Mouse (Mus musculus) neural tube, embryonic 12.5 days (tissue): ENCODE results near the gene Gpx2. TPM values are rescaled to one million over a fixed set of nuclear protein-coding genes. Genes with fewer than 3 reads are reported as not detected.

Source experiments
- ATAC-seq: fragments of 200-750 bp; cut with Nextera tagmentation; 2 replicates; pipeline ENCODE4 v1.8.0; 2017; ENCODE audit warnings: low read depth, mild to moderate bottlenecking, moderate TSS enrichment, moderate library complexity; ENCODE audit not compliant: low FRiP score
- H3K27ac ChIP-seq: fragments of 300-500 bp; sonication (generic); 2 replicates; pipeline ENCODE4 v1.5.1; 2016
- H3K27me3 ChIP-seq: fragments of 300-500 bp; sonication (generic); replicated peaks from 2 replicates; pipeline ENCODE4 v1.6.1; 2016; ENCODE audit warnings: mild to moderate bottlenecking
- H3K36me3 ChIP-seq: fragments of 300-500 bp; sonication (generic); 2 replicates; pipeline ENCODE4 v1.6.1; 2016; ENCODE audit warnings: mild to moderate bottlenecking
- H3K4me1 ChIP-seq: fragments of 300-500 bp; sonication (generic); 2 replicates; pipeline ENCODE4 v1.6.1; 2016
- H3K4me2 ChIP-seq: fragments of 300-500 bp; sonication (generic); replicated peaks from 2 replicates; pipeline ENCODE4 v1.6.1; 2016; ENCODE audit warnings: mild to moderate bottlenecking
- H3K4me3 ChIP-seq: fragments of 300-500 bp; sonication (generic); 2 replicates; pipeline ENCODE4 v1.5.1; 2016
- H3K9ac ChIP-seq: fragments of 300-500 bp; sonication (generic); 2 replicates; pipeline ENCODE4 v1.6.1; 2016; ENCODE audit warnings: mild to moderate bottlenecking
- H3K9me3 ChIP-seq: fragments of 300-500 bp; sonication (generic); 2 replicates; pipeline ENCODE4 v1.6.1; 2016; ENCODE audit warnings: mild to moderate bottlenecking
- WGBS: fragments of 180-500 bp; shearing (Covaris S2); methylation state at CpG from one replicate; pipeline ENCODE4 v1.1.7; 2016; 5-methylcytosine and 5-hydroxymethylcytosine counted together
- polyA plus RNA-seq: library from polyadenylated mRNA; unstranded; fragments of >200 nt; fragmentation: Nextera tagmentation; extraction: Ambion mirVana; gene quantifications from 2 replicates; pipeline ENCODE4 v1.2.1, GENCODE M21; 2016

Gpx2 gene
- polyA plus RNA-seq, 1 experiment from 2014 or later = not detected

DNA sequence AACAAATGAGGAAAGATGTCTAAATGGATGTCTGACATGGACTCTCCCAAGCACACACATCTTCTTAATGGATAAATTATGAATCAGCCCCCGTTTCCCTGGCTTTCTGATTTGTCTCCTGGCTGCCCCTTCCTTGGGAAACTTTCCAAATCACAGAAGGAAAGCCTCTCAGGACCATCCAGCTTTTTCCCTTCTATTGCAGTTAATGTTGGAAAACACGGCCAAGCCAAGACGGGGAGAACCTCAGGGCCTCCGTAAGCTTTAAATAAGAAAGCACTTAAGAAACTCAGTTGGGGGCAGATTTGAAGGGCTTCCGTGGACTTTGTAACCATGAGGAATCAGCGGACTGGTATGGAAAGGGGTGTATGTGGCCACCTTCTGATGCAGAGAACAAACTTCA lies 24.5 kb upstream of the Gpx2 start:
- no peak for ATAC-seq
- Histone ChIP-seq H3K27me3 (peaks cover 18% of the 10 kb centered on the region), H3K36me3 (no peaks in the 10 kb centered on the region), H3K27ac (no peak overlapping the region), H3K4me2 (no peak overlapping the region), H3K4me3 (no peak overlapping the region), H3K9me3 (no peaks in the 10 kb centered on the region), H3K9ac (no peak overlapping the region), H3K4me1 (peaks cover 17% of the 10 kb centered on the region)
- 77% methylated on average over 6 of the region's 6 CpGs for WGBS

DNA sequence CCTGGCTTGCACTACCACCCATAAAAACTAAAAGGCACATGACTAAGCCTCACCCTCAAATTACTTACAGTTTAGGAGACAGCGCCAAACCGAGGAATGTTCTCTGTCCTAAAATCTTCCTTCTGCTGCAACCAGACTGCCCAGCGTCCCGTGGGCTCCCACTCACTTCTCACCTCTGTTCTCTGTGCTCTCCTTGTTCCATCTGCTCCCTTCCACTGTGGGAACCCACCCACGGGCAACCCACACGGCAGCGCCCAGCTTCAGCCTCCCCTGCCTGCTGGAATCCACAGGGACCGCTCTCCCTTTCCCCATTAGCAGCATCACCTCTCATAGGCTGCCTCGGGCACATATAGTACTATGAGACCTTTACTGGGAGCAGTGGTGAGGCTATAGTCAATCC lies 23.6 kb upstream of the Gpx2 start:
- H3K4me3 ChIP-seq = no peak overlapping the region
- peaks cover 11% of the 10 kb centered on the region for H3K27me3 ChIP-seq
- no peak for ATAC-seq
- no peak overlapping the region for H3K4me2 ChIP-seq
- H3K27ac ChIP-seq = no peak overlapping the region
- H3K4me1 ChIP-seq = peaks cover 17% of the 10 kb centered on the region
- H3K9me3 ChIP-seq = no peaks in the 10 kb centered on the region
- no peaks in the 10 kb centered on the region for H3K36me3 ChIP-seq
- WGBS = 88% methylated on average over 9 of the region's 9 CpGs
- H3K9ac ChIP-seq = no peak overlapping the region

DNA sequence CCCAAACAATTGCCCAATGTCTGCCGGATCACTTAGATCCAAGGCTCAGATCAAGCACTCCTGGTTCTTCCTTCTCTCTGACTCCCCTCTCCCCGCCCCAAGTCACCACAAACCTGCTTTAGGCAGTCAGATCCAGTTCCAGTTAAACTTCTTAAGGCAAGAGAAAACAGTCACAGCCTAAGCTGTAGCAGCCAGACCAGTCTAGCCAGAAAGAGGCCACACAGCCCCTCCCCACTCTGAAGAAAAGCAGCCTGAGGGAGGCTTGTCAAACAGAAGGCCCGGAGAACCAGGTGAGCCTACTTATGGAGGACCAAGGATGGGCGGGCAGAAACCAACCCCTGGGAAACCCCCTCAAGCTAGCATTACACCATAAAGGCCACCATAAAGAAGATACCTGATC lies 22.8 kb upstream of the Gpx2 start:
- Histone ChIP-seq H3K4me2 (no peak overlapping the region), H3K27me3 (peaks cover 11% of the 10 kb centered on the region), H3K4me3 (no peak overlapping the region), H3K9ac (no peak overlapping the region), H3K27ac (no peak overlapping the region), H3K36me3 (no peaks in the 10 kb centered on the region), H3K9me3 (no peaks in the 10 kb centered on the region), H3K4me1 (peaks cover 17% of the 10 kb centered on the region)
- ATAC-seq = no peak
- 73% methylated on average over 4 of the region's 4 CpGs for WGBS

DNA sequence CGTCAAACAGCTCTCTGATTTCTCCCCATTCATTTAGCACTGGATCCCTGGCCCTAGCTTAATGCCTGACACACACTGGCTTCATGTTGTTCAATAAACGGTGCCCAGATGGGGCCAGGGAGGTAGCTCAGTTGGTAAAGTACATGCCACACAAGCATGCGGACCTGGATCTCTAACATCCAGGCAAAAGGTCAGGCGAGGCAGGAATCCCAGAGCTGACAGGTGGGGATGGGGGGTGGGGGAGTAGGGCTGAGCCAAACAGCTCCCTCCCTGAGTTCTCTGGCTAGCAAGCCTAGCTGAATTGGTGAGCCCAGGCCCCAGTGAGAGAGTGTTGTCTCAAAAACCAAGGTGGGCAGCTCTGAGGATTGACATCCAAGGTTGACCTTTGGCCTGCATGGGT lies 21.8 kb upstream of the Gpx2 start:
- Histone ChIP-seq H3K4me2 (no peak overlapping the region), H3K27ac (no peak overlapping the region), H3K9ac (no peak overlapping the region), H3K4me3 (no peak overlapping the region), H3K4me1 (peaks cover 15% of the 10 kb centered on the region), H3K9me3 (no peaks in the 10 kb centered on the region), H3K27me3 (peaks cover 11% of the 10 kb centered on the region), H3K36me3 (no peaks in the 10 kb centered on the region)
- 68% methylated on average over 4 of the region's 4 CpGs for WGBS
- no peak for ATAC-seq

DNA sequence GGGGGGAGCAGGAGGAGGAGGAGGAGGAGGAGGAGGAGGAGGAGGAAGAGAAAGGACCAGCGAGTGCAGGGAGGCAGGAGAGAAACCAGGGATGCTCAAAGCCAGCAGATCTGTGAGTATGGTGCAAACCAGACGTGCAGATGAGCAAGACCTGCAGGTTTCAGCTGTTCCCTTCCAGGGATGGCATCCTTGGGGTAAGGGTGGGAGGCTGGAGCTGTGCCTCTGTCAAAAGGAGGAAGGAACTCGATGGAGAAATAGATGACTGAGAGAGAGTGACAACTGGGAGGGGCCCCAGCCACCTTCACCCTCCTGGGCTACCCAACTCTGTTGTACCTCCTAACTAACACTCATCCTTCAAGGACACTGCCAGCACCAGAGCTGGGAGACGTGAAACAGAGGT lies 21.4 kb upstream of the Gpx2 start:
- no peaks in the 10 kb centered on the region for H3K36me3 ChIP-seq
- no peak overlapping the region for H3K4me2 ChIP-seq
- WGBS = 63% methylated on average over 4 of the region's 4 CpGs
- H3K27me3 ChIP-seq = peaks cover 7% of the 10 kb centered on the region
- no peaks in the 10 kb centered on the region for H3K9me3 ChIP-seq
- no peak overlapping the region for H3K4me3 ChIP-seq
- H3K4me1 ChIP-seq = peaks cover 12% of the 10 kb centered on the region
- H3K9ac ChIP-seq = no peak overlapping the region
- no peak for ATAC-seq
- no peak overlapping the region for H3K27ac ChIP-seq

DNA sequence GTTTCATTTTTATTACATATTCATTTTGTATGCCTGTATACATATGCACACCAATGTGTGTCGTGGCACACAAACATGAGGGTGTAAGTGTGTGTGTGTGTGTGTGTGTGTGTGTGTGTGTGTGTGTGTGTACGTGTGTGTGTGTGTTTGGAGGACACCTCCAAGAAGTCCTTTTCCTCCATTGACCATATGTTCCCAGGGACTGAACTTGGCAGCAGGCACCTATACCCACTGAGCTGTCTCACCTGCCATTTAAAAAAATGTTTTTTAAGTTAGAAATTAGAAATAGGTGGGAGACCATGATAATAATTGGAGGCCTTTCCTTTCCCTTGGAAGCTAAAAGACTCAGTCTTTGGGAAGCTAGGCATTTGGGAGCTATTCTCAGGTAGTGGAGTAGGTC lies 18.8 kb upstream of the Gpx2 start:
- no peak overlapping the region for H3K9ac ChIP-seq
- no peaks in the 10 kb centered on the region for H3K36me3 ChIP-seq
- H3K27me3 ChIP-seq = no peaks in the 10 kb centered on the region
- H3K27ac ChIP-seq = no peak overlapping the region
- ATAC-seq = no peak
- H3K9me3 ChIP-seq = no peaks in the 10 kb centered on the region
- H3K4me2 ChIP-seq = no peak overlapping the region
- no peak overlapping the region for H3K4me3 ChIP-seq
- H3K4me1 ChIP-seq = no peaks in the 10 kb centered on the region
- 84% methylated on average over 2 of the region's 2 CpGs for WGBS

DNA sequence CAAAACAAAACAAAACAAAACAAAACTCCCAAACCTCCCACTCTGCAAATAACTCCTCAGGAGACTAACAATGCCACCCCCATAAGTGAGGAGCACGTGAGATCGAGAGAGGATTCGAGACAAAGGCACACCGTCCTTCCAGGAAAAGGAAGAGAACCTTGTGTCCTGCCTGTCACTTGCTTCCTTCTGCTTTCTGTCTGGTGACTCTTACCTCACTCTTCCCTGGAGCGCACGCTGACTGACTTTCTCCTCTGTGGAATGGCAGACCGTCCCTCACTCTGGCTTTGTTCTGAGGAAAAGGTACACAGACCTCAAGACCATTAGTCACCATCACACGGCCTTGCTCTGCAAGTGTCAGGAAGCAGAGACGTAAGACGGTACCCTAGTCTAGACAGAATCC lies 18.2 kb upstream of the Gpx2 start:
- Histone ChIP-seq H3K4me2 (no peak overlapping the region), H3K9ac (no peak overlapping the region), H3K9me3 (no peaks in the 10 kb centered on the region), H3K27ac (no peak overlapping the region), H3K4me3 (no peak overlapping the region), H3K36me3 (no peaks in the 10 kb centered on the region), H3K27me3 (no peaks in the 10 kb centered on the region), H3K4me1 (no peaks in the 10 kb centered on the region)
- WGBS = 86% methylated on average over 10 of the region's 10 CpGs
- no peak for ATAC-seq

DNA sequence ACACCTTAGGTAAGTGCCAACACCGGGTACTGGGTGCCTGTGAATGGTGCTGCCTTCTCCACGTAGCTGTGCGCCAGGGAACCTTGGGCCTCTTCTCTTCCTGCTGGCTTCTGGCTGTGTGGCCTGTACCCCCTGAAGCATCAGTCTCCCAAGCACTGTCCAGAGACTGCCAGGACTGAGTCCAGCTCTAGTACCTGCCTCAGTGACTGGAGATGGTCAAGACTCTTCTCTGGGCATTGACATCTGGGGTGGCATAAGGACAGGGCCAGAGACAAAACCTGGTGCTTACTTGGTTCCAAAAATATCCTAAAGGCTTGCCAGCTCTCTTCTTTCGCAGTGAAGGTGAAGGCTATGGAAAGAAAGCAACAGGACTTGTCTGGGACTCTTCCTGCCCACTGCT lies 15.7 kb upstream of the Gpx2 start:
- H3K9me3 ChIP-seq = no peaks in the 10 kb centered on the region

DNA sequence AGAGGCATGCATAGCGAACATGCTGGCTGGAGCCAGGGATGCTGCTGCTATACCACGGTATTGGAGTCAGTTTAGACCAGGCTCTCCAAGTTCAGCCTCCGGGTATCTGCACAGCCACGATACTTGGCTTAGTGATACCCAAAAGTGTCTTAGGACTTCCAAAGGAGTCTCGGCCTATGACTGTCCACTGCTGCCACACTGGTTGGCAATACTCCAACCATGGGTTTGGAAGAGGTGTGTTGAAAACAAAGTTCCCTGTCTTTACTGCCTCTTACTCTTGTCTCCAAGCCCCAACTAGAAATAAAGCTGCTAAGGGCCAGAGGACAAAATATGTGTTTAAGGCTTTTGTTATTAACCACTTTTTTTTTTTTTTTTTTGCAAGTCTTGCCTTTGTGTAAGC lies 15.1 kb upstream of the Gpx2 start:
- ATAC-seq = no peak
- no peak overlapping the region for H3K4me2 ChIP-seq
- H3K27ac ChIP-seq = no peak overlapping the region
- no peaks in the 10 kb centered on the region for H3K36me3 ChIP-seq
- H3K9me3 ChIP-seq = no peaks in the 10 kb centered on the region
- no peaks in the 10 kb centered on the region for H3K4me1 ChIP-seq
- 92% methylated on average over 5 of the region's 5 CpGs for WGBS
- no peak overlapping the region for H3K4me3 ChIP-seq
- H3K9ac ChIP-seq = no peak overlapping the region
- H3K27me3 ChIP-seq = no peaks in the 10 kb centered on the region

More for the DNA sequence above, 15.7 kb upstream of the Gpx2 start:
- 96% methylated on average over 4 of the region's 4 CpGs for WGBS
- no peaks in the 10 kb centered on the region for H3K36me3 ChIP-seq
- no peaks in the 10 kb centered on the region for H3K27me3 ChIP-seq
- no peak overlapping the region for H3K4me2 ChIP-seq
- no peak for ATAC-seq
- H3K4me3 ChIP-seq = no peak overlapping the region
- H3K4me1 ChIP-seq = no peaks in the 10 kb centered on the region
- H3K9ac ChIP-seq = no peak overlapping the region
- no peak overlapping the region for H3K27ac ChIP-seq

DNA sequence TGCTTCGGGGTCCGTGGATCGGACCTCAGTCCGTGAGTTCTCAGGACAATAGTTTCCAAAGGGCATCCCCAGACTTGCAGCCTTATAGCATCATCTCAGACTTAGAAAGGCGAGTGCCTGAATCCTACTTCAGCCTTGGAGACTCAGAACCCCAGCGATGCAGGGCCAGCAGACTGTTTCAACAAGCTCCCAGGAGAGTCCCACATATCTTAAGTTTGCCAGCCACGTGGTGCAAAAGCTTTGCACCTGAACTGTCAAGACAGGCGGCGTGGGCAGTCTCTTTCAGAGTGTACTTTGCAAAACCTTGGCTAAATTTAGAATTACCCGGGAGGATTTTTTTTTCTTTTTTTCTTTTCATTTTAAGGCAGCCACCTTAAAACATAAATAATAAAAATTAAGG lies 12.4 kb upstream of the Gpx2 start:
- H3K36me3 ChIP-seq = no peaks in the 10 kb centered on the region
- no peak overlapping the region for H3K4me2 ChIP-seq
- no peaks in the 10 kb centered on the region for H3K4me1 ChIP-seq
- H3K9me3 ChIP-seq = no peaks in the 10 kb centered on the region
- H3K27me3 ChIP-seq = no peaks in the 10 kb centered on the region
- WGBS = 86% methylated on average over 10 of the region's 10 CpGs
- no peak overlapping the region for H3K4me3 ChIP-seq
- ATAC-seq = no peak
- H3K9ac ChIP-seq = no peak overlapping the region
- H3K27ac ChIP-seq = no peak overlapping the region

DNA sequence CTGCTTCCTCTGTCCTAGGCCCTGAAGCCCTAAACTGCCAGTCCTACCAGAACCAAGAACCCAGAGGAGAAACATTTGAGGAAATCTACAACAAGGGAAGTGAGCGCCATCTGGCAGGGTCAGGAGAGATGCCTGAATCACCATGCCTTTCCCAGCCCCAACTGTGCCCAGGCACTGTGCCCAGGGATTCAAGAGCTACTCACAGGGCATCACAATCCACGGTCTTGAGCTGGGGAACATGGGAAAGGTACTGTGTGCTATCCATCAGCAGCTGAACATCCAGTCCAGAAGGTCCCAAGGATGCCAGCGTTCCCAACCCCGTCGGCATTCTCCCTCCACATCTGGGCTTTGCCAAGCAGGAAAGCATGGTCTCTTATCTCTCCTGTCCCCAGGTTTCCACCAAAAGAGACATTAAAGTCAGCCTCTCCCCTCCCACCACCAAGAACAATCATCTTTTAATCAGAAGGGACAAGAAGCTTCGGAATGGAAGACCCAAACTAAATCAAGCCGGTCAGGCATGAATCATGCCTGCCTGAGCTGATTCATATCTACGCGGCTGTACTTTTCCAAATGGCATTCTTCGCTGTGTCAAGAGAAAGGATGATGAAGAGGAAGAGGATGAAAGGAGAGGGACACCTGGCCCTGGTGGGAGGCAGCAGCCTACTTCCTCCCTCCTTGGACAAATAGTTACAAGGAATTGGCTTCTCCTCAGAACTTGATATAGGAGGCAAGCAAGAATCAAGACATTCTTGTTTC lies 9.9 kb upstream of the Gpx2 start:
- no peaks in the 10 kb centered on the region for H3K36me3 ChIP-seq
- no peak for ATAC-seq
- WGBS = 90% methylated on average over 10 of the region's 10 CpGs

DNA sequence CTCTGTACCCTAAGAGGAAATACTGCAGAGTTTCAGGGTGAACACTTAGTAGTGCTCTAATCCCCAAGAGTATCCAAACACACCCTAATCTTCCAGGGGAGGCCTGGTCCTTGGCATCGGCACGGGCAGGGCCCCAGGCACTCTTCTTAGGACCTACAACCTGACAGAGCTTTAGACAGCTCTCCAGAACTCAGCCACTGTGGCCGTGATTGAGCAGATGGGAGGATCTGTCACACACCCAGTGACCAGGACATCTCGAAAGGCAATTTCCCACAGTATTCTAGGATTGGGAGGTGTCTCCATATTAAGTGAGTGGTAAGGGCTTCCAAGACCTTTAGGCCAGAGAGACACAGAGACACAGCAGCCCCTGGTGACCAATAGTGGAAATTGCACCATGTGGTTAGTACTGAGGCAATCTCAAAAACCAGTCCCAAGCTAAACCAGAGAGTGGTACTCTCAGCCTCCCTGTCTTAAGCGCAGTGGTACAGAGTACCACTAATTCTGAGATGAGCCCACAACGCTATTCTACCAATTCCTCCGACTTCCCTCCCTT lies 8.4 kb upstream of the Gpx2 start:
- no peak for ATAC-seq
- H3K9me3 ChIP-seq = no peaks in the 10 kb centered on the region
- H3K4me1 ChIP-seq = no peaks in the 10 kb centered on the region
- H3K9ac ChIP-seq = no peak overlapping the region
- H3K4me3 ChIP-seq = no peak overlapping the region
- H3K27me3 ChIP-seq = no peaks in the 10 kb centered on the region
- no peak overlapping the region for H3K4me2 ChIP-seq
- no peak overlapping the region for H3K27ac ChIP-seq
- WGBS = 55% methylated on average over 7 of the region's 7 CpGs
- no peaks in the 10 kb centered on the region for H3K36me3 ChIP-seq

More for the DNA sequence above, 9.9 kb upstream of the Gpx2 start:
- Histone ChIP-seq H3K27ac (no peak overlapping the region), H3K9ac (no peak overlapping the region), H3K4me2 (no peak overlapping the region), H3K4me3 (no peak overlapping the region), H3K27me3 (no peaks in the 10 kb centered on the region), H3K9me3 (no peaks in the 10 kb centered on the region), H3K4me1 (no peaks in the 10 kb centered on the region)

DNA sequence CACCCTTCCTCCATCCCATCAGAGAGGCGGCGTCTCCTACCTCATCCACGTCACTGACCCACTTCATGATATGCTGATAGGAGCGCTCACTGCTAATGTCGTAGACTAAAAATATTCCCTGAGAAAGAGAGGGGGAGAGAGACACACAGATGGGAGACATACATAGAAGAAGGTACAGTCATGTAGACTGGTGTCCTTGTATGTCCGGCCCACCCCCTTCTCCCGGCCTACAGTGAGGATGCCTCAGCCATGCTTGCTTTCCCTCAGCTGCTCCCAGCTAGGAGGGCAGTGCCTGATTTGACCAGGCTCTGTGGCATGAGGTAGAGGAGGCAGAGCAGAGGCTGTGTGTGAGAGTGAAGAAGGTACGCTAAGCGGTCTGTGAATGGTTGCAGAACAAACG lies 7.7 kb upstream of the Gpx2 start:
- ATAC-seq = no peak
- H3K4me2 ChIP-seq = no peak overlapping the region
- WGBS = 93% methylated on average over 10 of the region's 10 CpGs
- no peak overlapping the region for H3K4me3 ChIP-seq
- H3K27me3 ChIP-seq = no peaks in the 10 kb centered on the region
- peaks cover 5% of the 10 kb centered on the region; the same call in 1 of the 2 replicates for H3K4me1 ChIP-seq
- H3K9me3 ChIP-seq = no peaks in the 10 kb centered on the region
- H3K27ac ChIP-seq = no peak overlapping the region
- no peaks in the 10 kb centered on the region for H3K36me3 ChIP-seq
- no peak overlapping the region for H3K9ac ChIP-seq
